Mouse (Mus musculus) embryonic facial prominence, embryonic 11.5 days (tissue): ENCODE results near the gene Gm5798. TPM values are rescaled to one million over a fixed set of nuclear protein-coding genes. Genes with fewer than 3 reads are reported as not detected.
"Not testable (repeated sequence)": the region's sequence is repeated elsewhere in the genome, so short reads cannot be mapped to it uniquely, and the experiment has no call there.

Source experiments
- ATAC-seq: fragments of 200-750 bp; cut with Nextera tagmentation; replicated peaks from 2 replicates; pipeline ENCODE4 v1.8.0; 2017; ENCODE audit warnings: low read depth; ENCODE audit not compliant: insufficient number of reproducible peaks, low FRiP score, low TSS enrichment
- DNase-seq: peaks from one replicate; pipeline ENCODE4 v3.0.0-alpha.2; 2015; ENCODE audit warnings: low spot score
- H3K27ac ChIP-seq: fragments of 300-500 bp; sonication (generic); replicated peaks from 2 replicates; pipeline ENCODE4 v1.5.1; 2014; ENCODE audit warnings: mild to moderate bottlenecking, low read depth, low read length, control low read depth
- H3K27me3 ChIP-seq: fragments of 300-500 bp; sonication (generic); 2 replicates; pipeline ENCODE4 v1.6.1; 2014; ENCODE audit warnings: mild to moderate bottlenecking, low read length, moderate library complexity, mixed read lengths; ENCODE audit not compliant: control insufficient read depth, insufficient read depth
- H3K36me3 ChIP-seq: fragments of 300-500 bp; sonication (generic); replicated peaks from 2 replicates; pipeline ENCODE4 v1.6.1; 2014; ENCODE audit warnings: low read depth, mild to moderate bottlenecking, low read length, moderate library complexity, mixed read lengths; ENCODE audit not compliant: control insufficient read depth, insufficient read depth
- H3K4me1 ChIP-seq: fragments of 300-500 bp; sonication (generic); 2 replicates; pipeline ENCODE4 v1.6.1; 2014; ENCODE audit warnings: low read length, mixed read lengths; ENCODE audit not compliant: control insufficient read depth, insufficient read depth
- H3K4me2 ChIP-seq: fragments of 300-500 bp; sonication (generic); 2 replicates; pipeline ENCODE4 v1.6.1; 2014; ENCODE audit warnings: low read depth, mild to moderate bottlenecking, control low read depth, low read length, moderate library complexity
- H3K4me3 ChIP-seq: fragments of 300-500 bp; sonication (generic); 2 replicates; pipeline ENCODE4 v1.5.1; 2014; ENCODE audit warnings: low read depth, low read length, control low read depth
- H3K9ac ChIP-seq: fragments of 300-500 bp; sonication (generic); replicated peaks from 2 replicates; pipeline ENCODE4 v1.6.1; 2014; ENCODE audit warnings: mild to moderate bottlenecking, control low read depth, low read length
- H3K9me3 ChIP-seq: fragments of 300-500 bp; sonication (generic); replicated peaks from 2 replicates; pipeline ENCODE4 v1.6.1; 2016; ENCODE audit warnings: mild to moderate bottlenecking, low read length, inconsistent platforms, mixed read lengths; ENCODE audit not compliant: control insufficient read depth
- WGBS: fragments of 180-500 bp; shearing (Covaris S2); extraction: QIAGEN DNeasy Blood & Tissue Kit; methylation state at CpG from one replicate; pipeline ENCODE4 v1.1.7; 2014; 5-methylcytosine and 5-hydroxymethylcytosine counted together
- polyA plus RNA-seq: library from polyadenylated mRNA; unstranded; fragments of >200 nt; fragmentation: Nextera tagmentation; extraction: Ambion mirVana; gene quantifications from 2 replicates; pipeline ENCODE4 v1.2.1, GENCODE M21; 2014

Gm5798 gene
- not detected in 2 replicates for polyA plus RNA-seq

- H3K9ac ChIP-seq, H3K36me3 ChIP-seq, H3K4me1 ChIP-seq, H3K27ac ChIP-seq, H3K9me3 ChIP-seq, DNase-seq, H3K27me3 ChIP-seq, H3K4me3 ChIP-seq, ATAC-seq, H3K4me2 ChIP-seq: not testable (repeated sequence)
- WGBS, result 76% methylated on average over 2 of the region's 2 CpGs
These were observed at the start of gene Gm5798 for GRCm38 (mm10) chr14:41348309-41348708. Gm5798 (plus strand) TSS chr14:41348609.

GRCm38 (mm10) chr14:41386279-41386678 lies 37.9 kb downstream of the Gm5798 start, which contains the start of gene Gm7945:
Gm7945 (minus strand) TSS chr14:41386379.
- not testable (repeated sequence) for H3K36me3 ChIP-seq, DNase-seq, H3K9ac ChIP-seq, H3K9me3 ChIP-seq, H3K27ac ChIP-seq, H3K4me2 ChIP-seq, H3K4me1 ChIP-seq, H3K27me3 ChIP-seq, H3K4me3 ChIP-seq, ATAC-seq
- no CpG with 5 or more reads among the region's 3 CpGs for whole genome bisulfite sequencing

Other genes with a start within 250 kb of the Gm5798 start
- gene Mat1a, start 243.6 kb upstream of the Gm5798 start, polyA plus RNA-seq, result not detected in 2 replicates
- not detected in 2 replicates for gene Sftpa1, start 216.8 kb upstream of the Gm5798 start, polyA plus RNA-seq
- gene Mbl1, start 197.2 kb upstream of the Gm5798 start, polyA plus RNA-seq, result not detected in 2 replicates
- not detected in 2 replicates for gene Sftpd, start 163.5 kb upstream of the Gm5798 start, polyA plus RNA-seq
- 0.11 TPM in 2 replicates for gene Gm2832, start 69.8 kb upstream of the Gm5798 start, polyA plus RNA-seq
- gene Gm7945, start 37.8 kb downstream of the Gm5798 start, polyA plus RNA-seq, result not detected in 2 replicates
- not detected in 2 replicates for gene Gm6482, start 59.7 kb downstream of the Gm5798 start, polyA plus RNA-seq
- gene Gm7954, start 104.9 kb downstream of the Gm5798 start, polyA plus RNA-seq, result not detected in 2 replicates
- not detected in 2 replicates for gene Gm3486, start 140.9 kb downstream of the Gm5798 start, polyA plus RNA-seq
- not detected in 2 replicates for gene Gm7970, start 207.0 kb downstream of the Gm5798 start, polyA plus RNA-seq
- not detected in 2 replicates for gene 1700049E17Rik2, start 224.6 kb downstream of the Gm5798 start, polyA plus RNA-seq